Mouse (Mus musculus) heart, postnatal 0 days (tissue): Measurements from ENCODE around the gene Mypop.

Source experiments
- CTCF ChIP-seq: IDR thresholded peaks from 2 replicates; pipeline ENCODE4 v1.5.1; 2016; ENCODE audit warnings: antibody characterized with exemption, control low read depth, low read depth
- EP300 ChIP-seq: IDR thresholded peaks from 2 replicates; pipeline ENCODE4 v1.6.1; 2016; ENCODE audit warnings: antibody characterized with exemption, low read depth

- no peak for TF ChIP-seq CTCF
- no peak for TF ChIP-seq EP300
Measured at GRCm38 (mm10) chr7:19001807-19002085, 10.7 kb downstream of the Mypop start.
